Mouse (Mus musculus) ES-Bruce4 (cell line): ENCODE measurements around the gene Pdha1.

Experiments used
- CTCF ChIP-seq: IDR thresholded peaks from one replicate; pipeline ENCODE4 v1.8.1; 2011; ENCODE audit warnings: low read depth, low read length
- EP300 ChIP-seq: IDR thresholded peaks from 2 replicates; pipeline ENCODE4 v1.6.1; 2011; ENCODE audit warnings: low read depth, low read length; ENCODE audit not compliant: insufficient read depth

- no peak for TF ChIP-seq CTCF
- no peak for TF ChIP-seq EP300
Observed at GRCm38 (mm10) chrX:160107817-160108216, 30.4 kb downstream of the Pdha1 start.
